Mouse (Mus musculus) thymus, adult 18-20 months (tissue): ENCODE data around the gene Akna.

Source experiments
- DNase-seq, 2 experiments: peaks; one replicate each; pipeline ENCODE4 v3.0.0; 2022; ENCODE audit warnings: mixed read lengths in 2 of 2

The Akna gene

DNA sequence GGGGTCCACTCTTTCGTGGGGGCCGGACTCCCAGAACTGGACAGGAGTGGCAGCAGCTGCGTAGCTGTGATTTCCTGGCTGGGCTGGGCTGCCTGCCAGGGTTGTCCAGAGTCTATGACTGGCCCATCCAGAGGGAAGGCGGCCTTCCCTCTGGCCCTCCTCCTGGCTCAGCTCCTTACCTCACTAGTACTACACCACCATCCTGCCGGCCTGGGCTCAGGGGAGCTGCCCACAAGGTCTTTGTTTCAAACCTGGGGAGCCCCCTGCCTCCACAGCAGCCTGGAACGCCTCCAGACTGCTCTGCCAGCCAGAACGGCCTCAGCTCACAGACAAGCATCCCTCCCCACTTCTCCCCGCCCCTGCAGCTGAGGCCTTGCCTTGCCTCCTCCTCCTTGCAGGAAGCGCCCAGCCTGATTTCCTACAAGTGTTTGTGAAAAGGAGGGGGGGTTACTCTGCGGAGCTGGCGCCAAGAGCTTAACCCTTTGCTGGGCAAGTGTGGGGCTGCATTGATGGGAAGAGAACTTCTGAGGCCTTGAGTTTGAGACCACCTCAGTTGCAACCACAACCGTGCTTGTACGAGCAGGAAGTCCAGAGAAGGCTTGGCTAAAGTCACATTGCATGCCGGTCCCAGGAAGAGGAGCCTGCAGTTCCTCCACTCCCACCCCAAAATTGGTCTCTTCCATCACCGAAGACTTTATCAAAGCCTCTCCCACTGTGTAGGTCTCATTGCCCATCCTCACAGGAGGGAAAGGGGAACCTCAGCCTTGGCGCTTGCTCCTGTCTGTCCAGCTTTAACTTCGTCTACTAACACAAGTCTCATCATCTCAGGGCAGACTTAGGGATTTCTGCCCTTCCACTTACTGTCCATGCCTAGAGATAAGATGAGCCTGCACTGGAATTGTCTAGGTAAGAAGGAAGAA, at the start of gene Akna:
TSS of gene Akna (minus strand) at position 315 of the 920 bp plus-strand sequence.
- DNase-seq, result peak; percentile 80 to 87

DNA sequence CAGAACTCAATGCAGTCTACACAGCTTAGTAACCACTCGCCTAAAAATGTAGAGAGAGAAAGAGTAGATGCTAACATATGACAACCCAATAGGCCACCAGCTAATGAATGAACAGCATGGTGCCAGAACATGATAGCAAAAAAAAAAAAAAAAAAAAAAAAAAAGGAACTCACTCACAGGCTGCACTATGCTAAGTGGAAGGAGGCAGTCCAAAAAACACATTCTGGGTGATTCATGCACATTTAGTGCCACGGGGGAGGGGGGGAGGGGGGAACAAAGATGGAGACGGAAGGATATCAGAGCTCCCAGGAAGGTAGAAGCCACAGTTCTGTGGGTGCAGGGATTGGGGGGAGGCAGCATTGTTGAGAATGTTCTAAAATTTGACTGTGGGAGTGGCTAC, 49.4 kb upstream of the Akna start:
- DNase-seq, result no peak

GRCm38 (mm10) chr4:63450551-63450950, 47.4 kb upstream of the Akna start:
- no peak for DNase-seq

- DNase-seq, result no peak
Observed at GRCm38 (mm10) chr4:63444362-63445066, 41.4 kb upstream of the Akna start.

DNA sequence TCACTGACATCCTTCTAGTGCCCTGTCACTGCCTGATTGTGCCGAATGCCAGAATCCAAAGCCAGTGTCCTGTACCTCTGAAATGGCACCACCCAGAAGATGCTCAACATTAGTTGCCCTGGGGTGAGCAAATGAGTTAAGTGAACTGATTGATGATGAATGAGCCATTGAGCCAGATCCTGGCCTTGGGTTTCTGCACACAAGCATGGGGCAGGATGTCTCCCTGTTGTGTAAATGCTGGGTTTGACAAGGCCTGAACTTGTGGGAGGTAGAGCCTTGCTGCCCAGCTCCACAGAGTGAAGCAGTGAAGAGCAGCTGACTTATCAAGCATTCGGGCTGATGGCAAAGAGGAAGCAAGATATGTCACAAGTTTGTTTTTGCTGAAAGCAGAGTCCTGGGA, 39.9 kb upstream of the Akna start:
- DNase-seq, result no peak

- DNase-seq, result no peak
Observed at GRCm38 (mm10) chr4:63441616-63442015, 38.5 kb upstream of the Akna start.

- DNase-seq, result no peak
Observed at GRCm38 (mm10) chr4:63440262-63440661, 37.1 kb upstream of the Akna start.

DNA sequence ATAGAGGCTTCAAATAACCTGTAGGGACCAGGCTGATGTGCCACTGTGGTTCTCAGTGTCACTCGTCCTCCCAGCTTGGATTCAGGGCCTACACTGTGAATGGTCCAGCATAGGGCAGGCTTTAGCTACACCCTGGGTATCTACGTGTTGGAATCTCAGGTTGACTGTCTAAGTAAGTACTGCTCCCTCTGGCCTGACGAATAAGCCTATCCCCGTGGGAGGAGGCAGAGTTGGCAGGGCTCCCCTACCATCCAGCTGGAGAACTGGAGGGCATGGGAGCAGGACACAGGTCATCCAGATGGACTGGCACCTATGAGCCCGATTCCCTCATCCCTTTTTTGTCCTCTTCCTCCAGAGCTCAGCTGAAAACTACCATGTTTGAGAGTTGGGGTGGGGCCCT, 34.8 kb upstream of the Akna start:
- no peak for DNase-seq

- no peak for DNase-seq
Observed at GRCm38 (mm10) chr4:63437119-63437815, 34.1 kb upstream of the Akna start.

GRCm38 (mm10) chr4:63435402-63435801, 32.2 kb upstream of the Akna start:
- DNase-seq, result no peak

- no peak for DNase-seq
Observed at GRCm38 (mm10) chr4:63431098-63431497, 27.9 kb upstream of the Akna start.

DNA sequence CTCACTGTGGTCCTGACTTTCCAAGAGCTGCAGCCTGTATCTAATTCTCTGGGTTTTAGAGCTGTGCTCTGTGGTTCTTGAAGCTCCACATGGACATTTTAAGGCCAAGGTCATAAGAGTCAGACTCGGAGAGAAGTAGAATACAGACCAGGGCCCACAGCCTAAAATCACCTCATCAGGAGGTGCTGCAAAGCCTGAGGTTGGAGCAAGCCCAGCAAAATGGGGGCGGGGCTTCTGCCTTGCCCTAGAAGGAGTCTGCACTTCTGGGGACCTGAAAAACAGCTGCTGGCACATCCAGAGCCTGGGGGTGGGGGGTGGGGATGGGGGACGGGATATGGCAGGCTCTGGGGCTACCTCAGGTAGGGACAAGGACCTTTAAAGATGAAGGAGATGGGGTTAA, 27.2 kb upstream of the Akna start:
- DNase-seq, result no peak

DNA sequence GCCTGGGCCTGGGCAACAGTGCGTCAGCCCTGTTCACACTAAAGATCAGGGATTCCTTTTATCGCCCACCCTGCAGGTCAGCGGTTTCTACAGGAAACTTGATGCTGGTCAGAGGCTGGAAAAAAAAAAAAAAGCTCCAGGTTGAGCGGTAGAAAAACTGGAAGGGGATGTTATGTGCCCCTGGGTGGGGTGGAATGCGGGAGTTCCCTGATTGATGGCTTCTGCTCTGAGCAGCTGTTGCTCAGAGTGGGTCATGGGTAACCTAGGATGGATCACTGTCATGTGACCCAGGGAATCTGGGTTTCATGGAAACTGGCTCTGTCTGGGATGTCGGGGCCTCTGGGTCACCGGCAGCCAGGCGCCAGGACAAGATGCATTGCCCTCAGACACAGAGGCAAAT, 23.2 kb upstream of the Akna start:
- DNase-seq, result no peak

DNA sequence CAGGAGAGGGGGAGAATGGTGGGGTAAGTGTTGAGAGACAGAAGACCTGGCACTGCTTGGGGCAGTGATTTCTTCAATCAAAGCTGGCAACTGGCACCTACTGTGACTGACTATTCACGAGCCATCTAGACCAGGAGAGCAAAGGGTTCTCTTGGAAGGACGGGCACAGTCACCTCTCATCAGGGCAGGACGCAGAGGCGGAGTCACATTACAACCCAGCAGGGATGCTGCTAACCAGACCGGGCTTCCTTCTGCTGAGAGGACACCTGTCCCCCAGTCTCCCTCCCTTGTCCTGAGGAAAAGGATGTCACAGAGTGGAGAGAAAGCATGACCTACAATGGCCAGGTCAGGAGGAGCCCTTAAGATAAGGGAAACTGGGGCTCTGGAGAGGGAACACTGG, 20.7 kb upstream of the Akna start:
- DNase-seq, result no peak

GRCm38 (mm10) chr4:63423231-63423630, 20.1 kb upstream of the Akna start:
- no peak for DNase-seq

- DNase-seq, result no peak
Observed at GRCm38 (mm10) chr4:63420143-63420920, 17.2 kb upstream of the Akna start.

- DNase-seq, result no peak
Observed at GRCm38 (mm10) chr4:63418270-63418669, 15.1 kb upstream of the Akna start.

DNA sequence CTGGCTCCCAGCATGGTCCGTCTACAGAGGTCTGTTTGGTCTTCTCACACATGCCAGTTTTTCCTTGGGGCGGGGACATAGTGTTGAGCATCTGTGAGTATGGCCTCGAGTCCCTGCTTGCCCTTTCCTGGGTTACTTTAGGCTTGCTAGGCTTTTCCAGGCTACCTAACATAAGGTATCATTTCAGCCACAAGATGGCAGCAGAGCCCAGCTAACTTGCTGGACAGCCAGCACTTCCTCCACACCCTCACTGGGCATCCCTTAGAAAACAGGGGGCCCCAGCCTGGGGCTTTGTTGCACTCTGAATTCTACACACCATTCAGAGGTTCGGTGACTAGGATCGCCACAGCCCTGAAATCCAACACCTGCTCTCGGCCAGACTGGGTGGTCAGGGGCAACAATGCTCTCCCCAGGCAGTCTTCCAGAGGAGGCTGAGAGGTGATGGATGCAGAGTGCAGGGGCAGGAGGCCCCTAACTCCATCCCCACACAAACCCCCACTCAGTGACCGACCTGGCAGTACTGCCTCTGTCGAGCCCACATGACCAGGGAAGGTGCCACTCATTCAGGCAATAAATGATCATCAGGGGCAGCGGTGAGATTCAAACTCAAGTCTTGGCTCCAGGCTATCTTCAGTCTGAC, 14.3 kb upstream of the Akna start:
- DNase-seq, result peak in 1 of 2 experiments; percentile 53

- no peak for DNase-seq
Observed at GRCm38 (mm10) chr4:63414951-63415350, 11.8 kb upstream of the Akna start.

GRCm38 (mm10) chr4:63411222-63411621, 8.1 kb upstream of the Akna start:
- no peak for DNase-seq

GRCm38 (mm10) chr4:63410583-63410934, 7.4 kb upstream of the Akna start:
- peak; percentile 94 for DNase-seq

DNA sequence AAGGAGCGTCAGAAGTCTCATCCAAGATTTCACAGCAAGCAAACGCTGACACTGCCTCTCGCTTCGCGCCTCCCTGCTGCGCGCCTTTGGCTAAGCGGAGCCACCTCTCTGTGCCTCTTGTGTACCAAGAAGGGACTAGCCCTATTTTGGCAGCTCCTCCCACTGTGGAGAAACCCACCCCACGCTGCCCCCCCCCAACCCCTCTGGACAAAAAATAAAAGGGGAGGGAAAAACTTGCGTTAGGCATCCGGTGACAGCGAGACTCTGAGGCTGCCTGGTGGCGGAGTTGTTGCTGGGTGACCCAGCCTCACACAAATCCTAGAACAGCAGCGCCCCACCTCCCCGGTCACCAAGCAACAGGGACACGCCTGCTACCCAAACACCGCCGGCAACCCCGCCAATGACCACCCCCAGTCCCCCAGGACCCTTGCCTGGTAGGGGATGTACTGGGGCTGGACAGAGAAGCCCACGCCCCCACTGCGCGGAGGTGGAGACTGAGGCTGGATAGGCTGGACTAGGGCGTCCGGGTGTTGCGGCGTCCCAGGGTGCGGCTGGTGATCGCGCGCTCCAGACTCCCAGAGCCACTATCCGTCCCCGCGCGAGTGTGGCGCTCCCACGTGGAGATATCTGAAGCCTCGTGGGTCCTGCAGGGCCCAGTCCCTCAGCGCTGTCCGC, 6.9 kb upstream of the Akna start:
- peak; percentile 72 to 81 for DNase-seq
